Mouse (Mus musculus) heart, adult 11 months (tissue): ENCODE data around the gene Afdn.
"Not testable (repeated sequence)": the region's sequence is repeated elsewhere in the genome, so short reads cannot be mapped to it uniquely, and the experiment has no call there.

Experiments
- DNase-seq: peaks from one replicate; pipeline ENCODE4 v3.0.0; 2022

The Afdn gene

GRCm38 (mm10) chr17:13879731-13880130, 119.4 kb downstream of the Afdn start:
- no peak for DNase-seq

- peak; percentile 54 for DNase-seq
These were observed 123.2 kb downstream of the Afdn start for GRCm38 (mm10) chr17:13883540-13883939.

- no peak for DNase-seq
These were observed 129.6 kb downstream of the Afdn start for GRCm38 (mm10) chr17:13889818-13890434.

DNA sequence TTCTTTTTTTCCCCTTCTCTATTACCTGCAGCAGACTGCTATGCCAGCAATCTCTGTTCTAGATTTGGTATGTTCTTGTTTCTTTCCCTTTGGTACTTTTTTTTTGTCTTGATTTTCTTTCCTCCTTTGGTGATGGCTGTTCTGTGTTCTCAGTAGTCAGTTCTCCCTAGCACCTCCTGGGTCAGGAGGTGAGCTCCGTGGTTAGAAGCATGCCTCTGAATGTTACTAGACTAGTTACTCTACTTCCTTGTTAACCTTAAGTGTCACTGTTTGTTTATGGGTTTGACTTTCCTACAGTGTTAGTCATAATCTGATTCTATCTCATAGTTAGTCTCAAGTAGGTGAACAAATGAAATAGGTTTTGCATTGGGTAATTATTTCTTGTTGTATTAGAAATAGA, 130.6 kb downstream of the Afdn start:
- DNase-seq, result no peak

DNA sequence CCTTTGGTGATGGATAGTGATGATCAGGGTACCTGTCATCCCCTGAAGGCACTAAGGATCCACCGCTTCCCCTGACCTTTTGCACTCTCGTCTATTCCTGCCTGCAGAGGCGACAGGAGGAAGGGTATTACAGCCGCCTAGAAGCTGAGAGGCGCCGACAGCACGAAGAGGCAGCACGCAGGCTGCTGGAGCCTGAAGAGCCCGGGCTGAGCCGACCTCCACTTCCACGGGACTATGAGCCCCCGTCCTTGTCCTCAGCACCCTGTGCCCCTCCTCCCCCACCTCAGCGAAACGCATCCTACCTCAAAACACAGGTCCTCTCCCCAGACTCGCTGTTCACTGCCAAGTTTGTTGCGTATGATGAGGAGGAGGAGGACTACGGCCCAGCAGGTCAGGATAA, 138.5 kb downstream of the Afdn start:
- DNase-seq, result peak; percentile 88

DNA sequence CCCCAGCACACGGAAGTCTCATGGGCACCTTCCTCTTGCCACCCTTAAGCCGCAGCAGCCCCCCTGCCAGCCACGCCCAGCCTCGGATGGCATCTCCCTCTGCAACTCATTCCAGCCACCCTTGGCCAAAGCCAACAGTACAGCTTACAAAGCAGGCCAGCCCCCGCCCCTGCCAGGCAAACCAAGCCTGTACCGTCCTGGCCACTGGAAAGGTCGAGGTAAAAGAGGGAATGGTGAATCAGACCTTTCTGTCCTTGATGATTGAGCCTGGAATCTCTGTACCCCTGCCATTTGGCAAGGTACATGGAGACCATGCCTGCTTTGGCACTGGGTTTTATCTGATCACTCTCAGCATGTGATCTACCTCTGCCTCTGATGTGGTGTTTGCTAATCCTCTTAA, 138.9 kb downstream of the Afdn start:
- DNase-seq, result no peak

- peak; percentile 31 for DNase-seq
These were observed 143.5 kb downstream of the Afdn start for GRCm38 (mm10) chr17:13903793-13904192.

- no peak for DNase-seq
These were observed 146.7 kb downstream of the Afdn start for GRCm38 (mm10) chr17:13907082-13907481.

DNA sequence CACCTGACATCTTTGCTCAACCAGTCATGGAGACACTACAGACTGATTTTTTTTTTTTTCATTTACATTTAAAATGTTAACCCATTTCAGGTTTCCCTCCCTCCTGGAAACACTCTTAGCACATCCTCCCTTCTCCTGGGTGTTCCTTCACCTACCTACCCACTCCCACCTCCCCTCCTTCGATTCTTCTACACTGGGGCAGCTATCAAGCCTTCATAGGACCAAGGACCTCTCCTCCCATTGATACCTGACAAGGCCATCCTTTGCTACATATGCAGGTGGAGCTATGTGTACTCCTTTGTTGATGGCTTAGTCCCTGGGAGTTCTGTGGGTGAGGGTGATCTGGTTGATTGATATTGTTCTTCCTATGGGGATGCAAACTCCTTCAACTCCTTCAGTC, 147.3 kb downstream of the Afdn start:
- DNase-seq, result peak; percentile 75

DNA sequence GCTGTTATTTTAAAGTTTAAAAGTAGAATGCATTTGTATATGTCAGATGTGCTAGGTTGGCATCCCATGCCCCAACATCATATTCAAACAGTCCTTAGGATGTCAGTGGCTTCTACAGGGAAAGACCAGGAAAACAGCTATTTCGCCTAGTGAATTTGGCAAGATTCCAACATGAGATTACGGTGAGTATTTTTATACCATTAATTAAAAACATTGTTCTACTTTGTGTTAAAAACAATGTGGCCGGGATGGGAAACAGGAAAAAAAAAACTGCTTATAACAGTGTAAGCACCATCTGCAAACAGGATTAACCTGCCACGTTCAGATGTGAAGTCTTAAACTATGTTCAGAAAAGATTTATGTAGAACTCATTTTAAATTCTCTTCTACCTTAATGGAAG, 153.6 kb downstream of the Afdn start:
- DNase-seq, result peak; percentile 89

DNA sequence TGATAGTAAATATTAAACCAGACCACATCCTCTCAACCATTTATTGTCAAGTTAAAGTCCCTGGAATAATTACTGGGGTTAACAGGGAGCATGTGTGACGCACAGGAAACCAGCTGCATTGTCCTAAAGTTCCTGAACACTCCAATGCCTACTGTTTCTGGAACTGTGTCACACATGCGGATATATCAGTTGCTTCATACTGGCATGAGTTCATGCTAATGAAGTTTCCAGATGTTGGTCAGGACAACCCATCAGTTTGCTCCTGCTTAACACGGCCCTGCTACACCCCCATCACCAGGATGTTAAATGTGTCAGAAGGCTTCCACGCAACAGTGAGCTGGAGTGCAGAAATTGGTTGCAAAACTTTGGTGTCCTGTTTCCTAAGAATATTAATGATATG, 154.2 kb downstream of the Afdn start:
- DNase-seq, result peak; percentile 99

DNA sequence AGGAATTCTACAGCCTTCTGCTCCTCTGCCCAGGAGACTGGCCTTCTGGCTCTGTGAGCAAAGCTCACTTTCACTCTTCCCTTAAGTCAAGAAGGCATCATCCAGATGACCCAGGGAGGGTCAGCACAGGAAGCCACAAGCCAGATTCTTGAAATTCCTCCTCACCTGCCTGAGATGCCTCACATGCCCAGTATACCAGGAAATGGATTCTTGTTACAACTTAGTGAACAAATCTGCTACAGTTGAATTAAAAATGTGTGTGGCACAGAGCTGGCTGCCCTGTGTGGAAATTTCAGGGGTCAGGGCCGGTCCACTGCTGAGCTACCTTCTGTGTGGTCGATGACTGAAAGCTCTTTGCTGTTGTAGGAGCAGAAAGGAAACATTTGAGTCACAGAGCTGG, 160.4 kb downstream of the Afdn start:
- DNase-seq, result peak; percentile 89

DNA sequence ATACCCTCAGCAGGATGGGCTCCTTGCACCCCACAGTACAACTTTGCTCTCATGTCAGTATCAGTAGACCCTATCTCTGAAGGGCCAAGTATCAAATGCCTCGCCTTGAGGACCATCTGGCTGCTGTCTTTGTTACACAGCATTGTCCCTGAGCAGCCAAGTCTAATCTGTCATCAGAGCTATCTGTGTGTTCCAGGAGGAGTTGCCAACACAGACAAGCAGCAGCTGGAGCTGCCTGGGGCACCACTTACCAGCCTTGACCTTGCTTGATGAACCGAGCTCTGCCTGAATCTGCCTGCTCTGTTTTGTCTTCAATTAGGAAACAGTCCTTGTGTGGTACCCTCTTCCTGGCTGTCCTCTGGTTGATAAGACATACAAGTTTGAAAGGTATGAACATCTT, 163.1 kb downstream of the Afdn start:
- no peak for DNase-seq

DNA sequence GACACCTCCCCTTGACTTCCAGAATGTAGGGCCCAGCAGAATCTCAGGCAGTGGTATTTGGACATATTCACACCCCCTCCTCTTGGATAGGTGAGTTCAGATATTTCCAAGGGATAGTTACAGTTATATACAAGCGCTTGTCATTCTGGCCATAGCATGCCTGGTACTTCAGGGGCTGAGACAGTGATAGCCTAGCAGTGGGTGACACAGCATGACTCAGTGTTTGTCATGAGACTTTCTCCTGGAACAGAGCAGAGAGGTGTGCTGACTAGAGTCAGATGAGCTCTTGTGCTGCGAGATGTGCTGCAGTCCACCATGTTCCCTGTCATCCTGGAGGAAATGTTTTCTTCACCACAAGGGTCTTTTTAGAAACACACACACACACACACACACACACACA, 164.2 kb downstream of the Afdn start:
- DNase-seq, result peak; percentile 70

DNA sequence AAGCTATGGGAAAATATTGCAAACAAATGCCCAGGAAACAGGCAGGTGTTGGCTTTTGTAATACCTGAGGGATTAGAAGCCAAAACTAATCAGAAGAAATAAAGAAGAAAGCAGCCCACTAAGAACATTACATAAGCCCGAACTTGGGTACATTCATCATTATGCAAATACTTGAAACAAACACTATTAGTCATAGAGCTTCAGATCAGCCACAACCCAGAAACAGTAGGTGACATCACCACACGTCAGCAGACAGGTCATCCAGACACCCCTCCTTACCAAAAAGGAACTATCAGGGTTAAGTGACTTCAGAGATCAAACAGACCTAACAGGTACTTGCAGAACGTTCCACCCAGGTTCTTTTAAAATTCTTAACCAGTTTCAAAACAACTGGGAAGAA, 165.6 kb downstream of the Afdn start:
- DNase-seq, result peak; percentile 64

DNA sequence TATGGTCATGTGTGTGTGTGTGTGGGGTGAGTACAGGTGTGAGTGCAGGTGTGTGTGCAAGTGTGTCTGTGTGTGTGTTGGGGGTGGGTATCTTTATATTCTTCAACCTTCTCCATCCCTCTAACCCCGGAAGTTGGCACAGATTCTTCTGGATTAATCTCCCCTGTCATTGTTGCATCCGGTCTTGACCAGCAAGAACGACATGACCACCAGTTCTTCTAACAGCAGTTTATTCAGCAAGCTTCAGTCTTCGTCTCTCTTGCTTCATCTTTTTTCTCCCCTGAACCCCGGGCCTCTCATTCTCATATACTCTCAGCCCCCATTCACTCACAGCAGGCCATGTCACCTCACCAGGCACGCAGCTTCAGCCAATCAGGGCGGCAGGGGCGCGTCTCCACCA, 170.1 kb downstream of the Afdn start:
- peak; percentile 80 for DNase-seq

DNA sequence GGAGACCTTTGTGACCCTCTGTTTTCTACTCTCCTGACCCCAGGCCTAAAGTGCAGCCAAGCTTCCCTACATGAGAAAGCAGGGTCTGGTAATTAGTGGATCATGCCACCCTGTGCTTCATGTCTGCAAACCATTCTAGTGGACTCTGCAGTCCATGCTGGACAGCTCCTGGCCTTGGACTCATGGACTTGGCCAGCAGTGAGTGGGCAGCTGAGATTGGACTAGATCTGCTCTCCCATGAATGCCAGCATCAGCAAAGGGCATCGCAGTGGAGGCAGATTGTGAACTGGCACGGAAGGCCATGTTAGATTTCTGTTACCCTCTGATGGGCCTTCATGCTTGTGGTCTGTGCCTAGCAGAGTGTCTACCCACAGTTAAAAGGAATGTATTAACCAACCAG, 175.0 kb downstream of the Afdn start:
- peak; percentile 71 for DNase-seq

DNA sequence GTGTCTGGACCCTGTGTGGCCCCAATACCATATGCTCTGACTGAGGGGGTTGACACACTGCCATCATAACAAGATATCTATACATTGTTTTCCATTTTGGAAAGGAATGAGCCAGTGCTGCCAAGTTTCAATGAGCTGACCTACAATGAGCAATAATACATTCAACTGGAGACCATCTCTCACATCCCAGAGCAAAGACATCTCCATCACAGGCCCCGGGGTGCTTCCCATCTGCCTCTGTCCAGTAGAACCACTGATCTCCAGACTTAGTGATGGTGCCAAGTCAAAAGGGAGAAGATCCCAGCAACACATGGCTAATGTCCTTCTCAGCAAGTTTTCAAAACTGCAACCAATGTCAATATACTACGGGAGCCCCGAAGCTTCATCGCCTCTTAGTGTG, 177.4 kb downstream of the Afdn start:
- DNase-seq, result peak; percentile 88

GRCm38 (mm10) chr17:13938652-13939051, 178.3 kb downstream of the Afdn start:
- peak; percentile 96 for DNase-seq

- DNase-seq, result peak; percentile 93
These were observed 178.9 kb downstream of the Afdn start for GRCm38 (mm10) chr17:13939231-13939630.

DNA sequence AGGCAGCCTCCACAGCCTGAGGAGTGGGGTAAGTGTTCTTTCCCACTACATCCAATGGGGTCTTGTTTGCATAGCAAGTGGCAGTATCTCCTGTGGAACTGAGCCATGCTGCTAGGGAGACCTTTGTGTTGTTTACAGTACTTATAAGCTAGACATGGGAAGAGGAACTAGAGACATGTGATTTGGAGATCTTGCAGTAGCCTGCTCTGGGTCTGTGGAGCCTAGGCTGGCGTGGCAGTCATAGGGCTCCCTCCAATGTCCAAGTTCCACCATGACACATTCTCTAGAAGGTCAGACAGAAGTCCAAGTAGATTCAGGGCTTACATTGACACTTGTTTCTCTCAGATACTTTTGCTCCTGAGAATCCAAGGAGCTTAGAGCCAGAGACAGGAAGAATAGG, 180.1 kb downstream of the Afdn start:
- peak; percentile 93 for DNase-seq

GRCm38 (mm10) chr17:13948073-13948472, 187.7 kb downstream of the Afdn start, which contains the start of gene Gm7168:
Gene Gm7168 (plus strand): TSS chr17:13948373.
- DNase-seq, result not testable (repeated sequence)

DNA sequence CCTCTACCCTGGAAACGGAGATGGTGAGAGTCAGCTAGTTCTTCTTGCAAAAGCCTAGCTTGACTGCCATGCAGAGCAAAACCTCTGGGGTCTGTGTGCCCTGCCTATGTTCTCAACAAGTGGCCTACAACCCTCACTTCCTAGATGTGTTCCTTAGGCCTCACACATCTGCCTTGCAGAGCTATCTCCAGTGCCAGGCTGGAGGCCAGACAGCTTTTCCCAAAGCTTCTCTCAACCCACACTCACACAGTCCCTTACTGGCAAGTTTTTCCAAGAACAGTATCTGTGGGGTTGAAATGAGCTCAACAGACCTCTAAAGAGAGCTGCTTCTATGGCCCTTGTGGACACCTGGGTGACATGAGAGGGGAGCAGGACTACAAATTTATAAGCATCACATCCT, 191.2 kb downstream of the Afdn start:
- peak; percentile 63 for DNase-seq
